Mouse (Mus musculus) inflammation-experienced regulatory T-cells, adult 16 weeks (primary cell): Measurements from ENCODE around the gene Slc9a3. TPM values are rescaled to one million over a fixed set of nuclear protein-coding genes. Genes with fewer than 3 reads are reported as not detected.

Experiments
- polyA plus RNA-seq: library from polyadenylated mRNA; unstranded; fragments of 100-300 nt; shearing (Covaris generic); gene quantifications from one replicate; pipeline ENCODE4 v1.2.1, GENCODE M21; 2017

Gene Slc9a3
- polyA plus RNA-seq = not detected

GRCm38 (mm10) chr13:74121141-74121602 lies at the start of gene Slc9a3:
Gene Slc9a3, plus strand, starts transcription at chr13:74121457.

GRCm38 (mm10) chr13:74208317-74208985 lies 87.2 kb downstream of the Slc9a3 start, which contains the start of gene Exoc3:
Gene Exoc3, minus strand, starts transcription at chr13:74208732.

Other genes starting within 250 kb of the Slc9a3 start
- 5.6 TPM for gene Trip13, start 183.7 kb upstream of the Slc9a3 start, polyA plus RNA-seq
- 87.3 TPM for gene Brd9, start 183.6 kb upstream of the Slc9a3 start, polyA plus RNA-seq
- not detected for gene Zdhhc11, start 157.6 kb upstream of the Slc9a3 start, polyA plus RNA-seq
- gene Tppp, start 112.0 kb upstream of the Slc9a3 start, polyA plus RNA-seq = 1.8 TPM
- gene Cep72, start 59.2 kb upstream of the Slc9a3 start, polyA plus RNA-seq = 5.9 TPM
- 102 TPM for gene Exoc3, start 87.3 kb downstream of the Slc9a3 start, polyA plus RNA-seq
- gene Ahrr, start 170.9 kb downstream of the Slc9a3 start, polyA plus RNA-seq = 0.52 TPM
- gene Pdcd6, start 196.1 kb downstream of the Slc9a3 start, polyA plus RNA-seq = 197 TPM
- 395 TPM for gene Sdha, start 228.8 kb downstream of the Slc9a3 start, polyA plus RNA-seq
- 39.3 TPM for gene Ccdc127, start 228.9 kb downstream of the Slc9a3 start, polyA plus RNA-seq
- gene Lrrc14b, start 242.5 kb downstream of the Slc9a3 start, polyA plus RNA-seq = not detected